Comparison of ENCODE assay signal across 11 mouse cellular contexts in genomic region chr2:106942451-106942850, GRCm38 (mm10). TPM values are rescaled to one million over a fixed set of nuclear protein-coding genes. Genes with fewer than 3 reads are reported as not detected.
DNase-seq lines count a peak whose midpoint lies in the region; ATAC-seq and TF ChIP-seq lines count a peak whose summit lies in the region.
"Had no signal": no experiment of that assay in that cellular context is flagged by ENCODE, and none has a peak within 500 bp of the region (broad histone marks: within the 10 kb centered on the region; RNA-seq: fewer than 3 reads in every experiment).

No protein-coding gene starts in this region.

- H3K4me1 ChIP-seq in kidney, embryonic 14.5 days (ENCODE audit: control insufficient read depth, insufficient read depth, low read length): no peaks in the 10 kb centered on the region
- peaks cover 4% of the 10 kb centered on the region; the same call in 1 of the 2 replicates for H3K4me1 ChIP-seq in cerebellum, adult 2 months (ENCODE audit: control insufficient read depth, insufficient read depth, low read length)
- H3K4me1 ChIP-seq: midbrain, embryonic 12.5 days had no signal

- ATAC-seq in kidney, embryonic 14.5 days (ENCODE audit: low FRiP score, low TSS enrichment): no peak
- no peak for ATAC-seq in erythroid progenitor cell, adult 5-6 weeks (replicated peaks; ENCODE audit: low FRiP score, poor library complexity, severe bottlenecking)

- H3K27me3 ChIP-seq in kidney, embryonic 14.5 days (ENCODE audit: control insufficient read depth, insufficient read depth, low read length): no peaks in the 10 kb centered on the region
- no peaks in the 10 kb centered on the region; the same call in 1 of the 2 replicates for H3K27me3 ChIP-seq in cerebellum, adult 2 months (ENCODE audit: control insufficient read depth, insufficient read depth, low read length)
- H3K27me3 ChIP-seq: embryonic facial prominence, embryonic 13.5 days; midbrain, embryonic 12.5 days had no signal

- H3K4me2 ChIP-seq in kidney, embryonic 14.5 days (replicated peaks; ENCODE audit: low read depth, low read length): no peak overlapping the region
- H3K4me2 ChIP-seq: embryonic facial prominence, embryonic 13.5 days; midbrain, embryonic 12.5 days had no signal

- TF ChIP-seq POLR2A in cerebellum, adult 2 months (IDR thresholded peaks at IDR 0.05; ENCODE audit: borderline replicate concordance, insufficient read depth, low read length): no peak

- H3K4me3 ChIP-seq in kidney, embryonic 14.5 days (ENCODE audit: low read length): no peak overlapping the region
- H3K4me3 ChIP-seq in cerebellum, adult 2 months (replicated peaks; ENCODE audit: insufficient read depth, low read depth, low read length): no peak overlapping the region
- H3K4me3 ChIP-seq: embryonic facial prominence, embryonic 13.5 days; midbrain, embryonic 12.5 days had no signal

- no peaks in the 10 kb centered on the region for H3K36me3 ChIP-seq in kidney, embryonic 14.5 days (ENCODE audit: control insufficient read depth, insufficient read depth, low read length)
- H3K36me3 ChIP-seq: embryonic facial prominence, embryonic 13.5 days; midbrain, embryonic 12.5 days had no signal

- 86% methylated on average over 1 of the region's 1 CpGs for WGBS in kidney, embryonic 14.5 days
- WGBS in cerebellum, adult 2 months: 33% methylated on average over 1 of the region's 1 CpGs

- H3K9ac ChIP-seq in kidney, embryonic 14.5 days (ENCODE audit: low read depth, low read length): no peak overlapping the region
- H3K9ac ChIP-seq: embryonic facial prominence, embryonic 13.5 days; liver, embryonic 14.5 days; midbrain, embryonic 12.5 days had no signal

- no peak for TF ChIP-seq CTCF in cerebellum, adult 2 months (IDR thresholded peaks at IDR 0.05; ENCODE audit: borderline replicate concordance, insufficient read depth, low read depth, low read length)

- no peaks in the 10 kb centered on the region for H3K9me3 ChIP-seq in kidney, embryonic 14.5 days (ENCODE audit: control insufficient read depth, low read length)
- H3K9me3 ChIP-seq: embryonic facial prominence, embryonic 13.5 days; midbrain, embryonic 12.5 days had no signal

- DNase-seq in adrenal gland, adult (ENCODE audit: inconsistent age in 2 of 2, low spot score in 1 of 2): peak; percentile 42 to 78
- no peak for DNase-seq in adrenal gland, postnatal 4 days (ENCODE audit: low spot score in 2 of 2)
- DNase-seq in kidney, adult 8-10 months: peak; percentile 12 to 28
- DNase-seq in Muller cell, postnatal 12 days (ENCODE audit: inconsistent ontology term): peak; percentile 24
- peak; percentile 69 to 77 for DNase-seq in cerebellum, adult 2 months
- no peak for DNase-seq in urinary bladder, postnatal 10 days (ENCODE audit: low spot score)

- no peak overlapping the region for H3K27ac ChIP-seq in kidney, embryonic 14.5 days (ENCODE audit: low read depth, low read length)
- H3K27ac ChIP-seq in cerebellum, adult 2 months (ENCODE audit: insufficient read depth, low read length): no peak overlapping the region
- H3K27ac ChIP-seq: embryonic facial prominence, embryonic 13.5 days; liver, embryonic 14.5 days; midbrain, embryonic 12.5 days had no signal

RNA-seq across cellular contexts. Expression of gene Arl14ep, which starts 31.8 kb away (rescaled TPM):
- total RNA-seq in adrenal gland, postnatal 4 days (2021): 10 to 100 TPM; 49.4 to 49.7 TPM
- polyA plus RNA-seq in kidney, embryonic 14.5 days (2014; fragmentation: Nextera tagmentation; extraction: Ambion mirVana): 41.6 and 53.4 TPM in 2 replicates
- polyA plus RNA-seq in cerebellum, adult 2 months (2012; rRNA removed): 30.0 and 30.5 TPM in 2 replicates
- 2.9 and 9.6 TPM in 2 replicates for total RNA-seq in erythroid progenitor cell, adult 5-6 weeks (2015; ENCODE audit: low replicate concordance)
- 3.3 and 7.0 TPM in 2 replicates for total RNA-seq in erythroid progenitor cell, adult 5-6 weeks (2017; ENCODE audit: low replicate concordance)

Comparison
In these comparisons a context has a peak if more than half of its experiments do, and no peak if none do; other contexts are left out.
1. DNase-seq: peak in adrenal gland, adult (2 of 2), kidney, adult 8-10 months (2 of 2), Muller cell, postnatal 12 days (single experiment) and cerebellum, adult 2 months (2 of 2); none in adrenal gland, postnatal 4 days (0 of 2) and urinary bladder, postnatal 10 days (single experiment).
2. RNA of gene Arl14ep, which starts 31.8 kb away (total RNA-seq): 49.4 to 49.7 TPM in adrenal gland, postnatal 4 days; 2.9 to 9.6 TPM in erythroid progenitor cell, adult 5-6 weeks; every median in the first group is over 4 times any median in the second.